Mouse (Mus musculus): Measurements from ENCODE around the gene Gpn1.

Gene Gpn1

DNA sequence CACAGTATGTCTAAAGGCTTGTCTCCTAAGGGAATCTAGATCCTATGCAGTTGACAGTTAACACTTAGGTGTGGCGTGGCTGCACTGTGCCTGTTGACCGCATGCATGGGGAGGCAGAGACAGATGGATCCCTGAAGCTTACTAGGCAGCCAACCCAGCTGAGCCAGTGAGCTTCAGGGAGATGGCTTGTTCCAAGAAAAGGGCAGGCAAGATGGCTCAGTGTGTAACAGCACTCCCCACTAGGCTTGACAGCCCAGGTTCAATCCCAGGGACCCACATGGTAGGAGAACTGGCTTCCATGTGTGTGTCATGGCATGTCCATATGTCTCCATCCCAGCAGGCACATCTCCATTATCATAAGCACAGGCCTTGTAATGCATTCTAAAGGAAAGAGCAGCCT is 65.8 kb downstream of the Gpn1 start:
- DNase-seq: no peak

GRCm38 (mm10) chr5:31562036-31562666 is 67.6 kb downstream of the Gpn1 start:
- peak; percentile 43 for DNase-seq

All from right cerebral cortex, postnatal 4 days (tissue).